Mouse (Mus musculus) stomach, embryonic 14.5 days (tissue): ENCODE measurements around the gene Sipa1. TPM values are rescaled to one million over a fixed set of nuclear protein-coding genes. Genes with fewer than 3 reads are reported as not detected.

Source experiments
- ATAC-seq: fragments of 200-750 bp; cut with Nextera tagmentation; 2 replicates; pipeline ENCODE4 v1.8.0; 2017; ENCODE audit warnings: low read depth, moderate TSS enrichment; ENCODE audit not compliant: insufficient number of reproducible peaks, insufficient read depth, low FRiP score
- H3K27ac ChIP-seq: fragments of 300-500 bp; sonication (generic); 2 replicates; pipeline ENCODE4 v1.5.1; 2014; ENCODE audit warnings: mild to moderate bottlenecking, low read length, moderate library complexity, mixed read lengths
- H3K27me3 ChIP-seq: fragments of 300-500 bp; sonication (generic); 2 replicates; pipeline ENCODE4 v1.6.1; 2014; ENCODE audit warnings: low read length, control low read depth, mixed read lengths; ENCODE audit not compliant: control insufficient read depth, insufficient read depth
- H3K36me3 ChIP-seq: fragments of 300-500 bp; sonication (generic); 2 replicates; pipeline ENCODE4 v1.6.1; 2014; ENCODE audit warnings: mild to moderate bottlenecking, control low read depth, low read length, moderate library complexity, mixed read lengths; ENCODE audit not compliant: control insufficient read depth, insufficient read depth
- H3K4me1 ChIP-seq: fragments of 300-500 bp; sonication (generic); 2 replicates; pipeline ENCODE4 v1.6.1; 2014; ENCODE audit warnings: low read length, control low read depth, mixed read lengths; ENCODE audit not compliant: control insufficient read depth, insufficient read depth
- H3K4me2 ChIP-seq: fragments of 300-500 bp; sonication (generic); replicated peaks from 2 replicates; pipeline ENCODE4 v1.6.1; 2014; ENCODE audit warnings: low read depth, low read length, control low read depth
- H3K4me3 ChIP-seq: fragments of 300-500 bp; sonication (generic); 2 replicates; pipeline ENCODE4 v1.5.1; 2014; ENCODE audit warnings: low read depth, low read length, control low read depth
- H3K9ac ChIP-seq: fragments of 300-500 bp; sonication (generic); replicated peaks from 2 replicates; pipeline ENCODE4 v1.6.1; 2014; ENCODE audit warnings: low read depth, mild to moderate bottlenecking, control low read depth, low read length, moderate library complexity, mixed read lengths
- H3K9me3 ChIP-seq: fragments of 300-500 bp; sonication (generic); 2 replicates; pipeline ENCODE4 v1.6.1; 2016; ENCODE audit warnings: low read depth, low read length, control low read depth; ENCODE audit not compliant: control insufficient read depth
- WGBS: fragments of 180-500 bp; shearing (Covaris S2); extraction: QIAGEN DNeasy Blood & Tissue Kit; methylation state at CpG from one replicate; pipeline ENCODE4 v1.1.7; 2014; 5-methylcytosine and 5-hydroxymethylcytosine counted together
- polyA plus RNA-seq: library from polyadenylated mRNA; unstranded; fragments of >200 nt; fragmentation: Nextera tagmentation; extraction: Ambion mirVana; gene quantifications from 2 replicates; pipeline ENCODE4 v1.2.1, GENCODE M21; 2014

The Sipa1 gene
- polyA plus RNA-seq, 1 experiment from 2014 or later: 15.2 TPM

GRCm38 (mm10) chr19:5704163-5704800, 40.8 kb upstream of the Sipa1 start, which contains the start of gene Kcnk7:
Gene Kcnk7 (plus strand): TSS chr19:5704367.
- H3K36me3 ChIP-seq: peaks cover 51% of the 10 kb centered on the region
- 58% methylated on average over 17 of the region's 17 CpGs for WGBS
- no peak for ATAC-seq
- H3K9me3 ChIP-seq: no peaks in the 10 kb centered on the region
- peak within 1 kb of the TSS; percentile 64 for H3K27ac ChIP-seq
- no peak within 1 kb of the TSS for H3K4me2 ChIP-seq
- H3K9ac ChIP-seq: no peak within 1 kb of the TSS
- H3K4me3 ChIP-seq: no peak within 1 kb of the TSS
- peaks cover 17% of the 10 kb centered on the region; the same call in 1 of the 2 replicates for H3K4me1 ChIP-seq
- no peaks in the 10 kb centered on the region for H3K27me3 ChIP-seq

DNA sequence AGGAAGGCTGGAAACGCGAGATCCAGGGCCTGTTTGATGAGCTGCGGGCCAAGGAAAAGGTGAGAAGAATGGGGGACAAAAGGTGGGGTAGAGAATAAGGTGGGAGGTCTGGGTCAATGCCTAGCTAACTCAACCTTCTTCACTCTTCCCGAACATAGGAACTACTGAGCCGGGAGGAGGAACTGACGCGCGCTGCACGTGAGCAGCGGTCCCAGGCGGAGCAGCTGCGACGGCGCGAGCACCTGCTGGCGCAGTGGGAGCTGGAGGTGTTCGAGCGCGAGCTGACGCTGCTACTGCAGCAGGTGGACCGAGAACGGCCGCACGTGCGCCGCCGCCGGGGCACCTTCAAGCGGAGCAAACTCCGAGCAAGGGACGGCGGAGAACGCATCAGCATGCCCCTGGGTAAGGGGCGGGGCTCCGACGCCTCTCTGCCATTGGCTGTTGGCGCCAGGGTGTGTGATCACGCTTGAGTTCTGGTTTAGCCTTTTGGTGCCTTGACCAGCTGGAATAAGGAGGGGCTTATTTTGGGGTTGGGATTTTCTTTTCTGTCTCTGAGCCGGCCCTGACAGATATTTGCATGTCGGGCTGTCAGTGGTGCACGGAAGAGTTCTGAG, 32.4 kb upstream of the Sipa1 start:
- Histone ChIP-seq H3K9me3 (no peaks in the 10 kb centered on the region), H3K27me3 (no peaks in the 10 kb centered on the region), H3K27ac (no peak overlapping the region), H3K4me1 (peaks cover 20% of the 10 kb centered on the region), H3K4me2 (no peak overlapping the region), H3K36me3 (peaks cover 81% of the 10 kb centered on the region), H3K4me3 (no peak overlapping the region), H3K9ac (no peak overlapping the region)
- WGBS: 34% methylated on average over 41 of the region's 41 CpGs
- 0 out of 2 replicates have a peak, but pooled peaks have one; percentile 28 for ATAC-seq

DNA sequence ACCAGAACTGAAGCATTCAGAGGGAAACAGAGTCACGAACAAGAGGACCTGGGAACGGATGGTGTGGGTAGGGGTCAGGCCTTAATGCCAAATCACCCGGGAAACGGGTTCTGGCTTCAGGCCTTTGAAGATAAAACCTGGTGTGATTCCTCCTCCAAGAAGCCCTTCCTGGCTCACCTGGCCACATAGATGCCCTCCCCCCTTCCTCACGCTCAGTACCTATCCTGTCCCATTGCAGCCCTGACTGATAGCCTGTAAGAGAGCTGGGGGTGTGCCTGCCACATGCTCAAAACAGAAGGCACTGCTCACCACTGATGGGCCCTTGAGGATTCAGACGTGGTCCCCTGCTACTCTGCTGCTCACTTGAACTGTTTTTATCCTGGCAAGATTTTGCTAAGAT, 30.3 kb upstream of the Sipa1 start:
- Histone ChIP-seq H3K4me2 (no peak overlapping the region), H3K9ac (no peak overlapping the region), H3K9me3 (no peaks in the 10 kb centered on the region), H3K36me3 (peaks cover 62% of the 10 kb centered on the region), H3K4me3 (no peak overlapping the region), H3K27me3 (no peaks in the 10 kb centered on the region), H3K4me1 (peaks cover 27% of the 10 kb centered on the region), H3K27ac (no peak overlapping the region)
- no peak for ATAC-seq
- WGBS: 81% methylated on average over 6 of the region's 6 CpGs

DNA sequence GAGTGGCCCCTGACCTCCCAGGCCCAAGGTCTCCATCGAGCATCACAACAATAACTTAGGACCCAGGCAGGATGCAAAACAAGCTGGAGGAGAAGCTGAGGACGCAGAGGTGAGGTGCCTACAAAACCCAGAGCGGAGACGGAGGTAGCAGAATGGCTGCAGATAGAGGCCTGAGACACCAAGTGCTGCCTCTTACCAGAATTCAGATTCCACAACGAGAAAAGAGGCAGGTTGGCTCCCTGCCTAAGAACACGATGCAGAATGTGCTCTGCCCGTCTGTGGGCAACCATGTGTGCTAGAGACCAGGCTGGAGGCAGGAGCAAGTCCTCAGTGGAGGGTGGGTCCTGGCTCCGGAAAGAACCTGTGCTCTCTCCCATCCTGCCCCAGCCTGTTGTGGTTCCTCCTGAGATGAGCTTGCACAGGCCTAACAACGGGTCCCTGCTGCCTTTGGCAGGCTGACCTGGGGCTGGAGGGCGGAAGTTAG, 29.4 kb upstream of the Sipa1 start:
- Histone ChIP-seq H3K4me1 (peaks cover 28% of the 10 kb centered on the region), H3K27ac (peak overlapping the region; percentile 78; the same call in 1 of the 2 replicates), H3K9me3 (no peaks in the 10 kb centered on the region), H3K9ac (peak overlapping the region; percentile 92; the same call in 1 of the 2 replicates), H3K4me2 (peak overlapping the region; percentile 98), H3K4me3 (peak overlapping the region; percentile 2; the same call in 1 of the 2 replicates), H3K27me3 (no peaks in the 10 kb centered on the region), H3K36me3 (peaks cover 55% of the 10 kb centered on the region)
- 72% methylated on average over 10 of the region's 10 CpGs for WGBS
- no peak for ATAC-seq

- Histone ChIP-seq H3K4me1 (peaks cover 34% of the 10 kb centered on the region), H3K36me3 (peaks cover 48% of the 10 kb centered on the region), H3K4me3 (peak overlapping the region; percentile 97), H3K27ac (peak overlapping the region; percentile 78; the same call in 1 of the 2 replicates), H3K9ac (peak overlapping the region; percentile 92), H3K4me2 (peak overlapping the region; percentile 98), H3K27me3 (no peaks in the 10 kb centered on the region), H3K9me3 (no peaks in the 10 kb centered on the region)
- 63% methylated on average over 10 of the region's 10 CpGs for WGBS
- no peak for ATAC-seq
Measured at GRCm38 (mm10) chr19:5692086-5692912, 28.8 kb upstream of the Sipa1 start.

GRCm38 (mm10) chr19:5691601-5692000, 28.1 kb upstream of the Sipa1 start:
- Histone ChIP-seq H3K36me3 (peaks cover 41% of the 10 kb centered on the region), H3K9ac (peak overlapping the region; percentile 92), H3K9me3 (no peaks in the 10 kb centered on the region), H3K27ac (peak overlapping the region; percentile 78; the same call in 1 of the 2 replicates), H3K27me3 (no peaks in the 10 kb centered on the region), H3K4me1 (peaks cover 36% of the 10 kb centered on the region), H3K4me3 (peak overlapping the region; percentile 97), H3K4me2 (peak overlapping the region; percentile 98)
- 71% methylated on average over 5 of the region's 5 CpGs for WGBS
- ATAC-seq: no peak

- Histone ChIP-seq H3K36me3 (peaks cover 41% of the 10 kb centered on the region), H3K9me3 (no peaks in the 10 kb centered on the region), H3K27ac (peak overlapping the region; percentile 94; the same call in 1 of the 2 replicates), H3K9ac (peak overlapping the region; percentile 92), H3K4me1 (peaks cover 36% of the 10 kb centered on the region), H3K27me3 (no peaks in the 10 kb centered on the region), H3K4me2 (peak overlapping the region; percentile 98), H3K4me3 (peak overlapping the region; percentile 97)
- no peak for ATAC-seq
- 49% methylated on average over 15 of the region's 15 CpGs for WGBS
Measured at GRCm38 (mm10) chr19:5690343-5690735, 26.8 kb upstream of the Sipa1 start.
